Mouse (Mus musculus): ENCODE results near the gene Slc4a4.

- TF ChIP-seq CTCF (IDR thresholded peaks at IDR 0.05; ENCODE audit: extremely low read depth, insufficient read depth, low read length) (no peak), POLR2A (IDR thresholded peaks at IDR 0.05; ENCODE audit: extremely low read depth, insufficient read depth, low read length) (no peak)
These were observed 1.7 kb downstream of the Slc4a4 start for GRCm38 (mm10) chr5:88888413-88888700.
